Mouse (Mus musculus) MEL-GATA-1-ER (cell line): Measurements from ENCODE around the gene Mboat1.

Experiments used
- DNase-seq: peaks from one replicate; pipeline ENCODE4 v3.0.0-alpha.2; 2012; ENCODE audit warnings: low read depth; ENCODE audit errors: extremely low read depth

Mboat1 gene

GRCm38 (mm10) chr13:30185549-30185948, 49.3 kb downstream of the Mboat1 start:
- no peak for DNase-seq

DNA sequence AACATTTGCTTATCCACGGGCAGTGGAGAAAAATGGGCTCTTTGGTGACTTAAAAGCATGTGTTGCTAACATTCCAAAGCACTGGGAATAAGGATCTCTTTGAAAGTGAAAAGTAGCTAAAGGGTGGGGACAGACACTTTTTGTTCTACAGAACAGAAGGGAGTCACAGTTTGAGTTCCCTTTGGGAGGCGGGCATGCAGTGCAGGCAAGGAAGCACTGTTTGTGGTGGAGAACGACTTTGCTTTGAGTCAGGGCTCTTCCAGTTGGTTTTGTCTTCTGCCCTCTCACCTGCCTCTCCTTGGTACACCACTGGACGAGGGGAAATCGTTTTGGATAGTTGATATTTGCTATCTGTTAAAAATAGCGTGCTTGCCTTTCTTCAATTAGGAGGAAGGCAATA, 49.7 kb downstream of the Mboat1 start:
- DNase-seq, result no peak

GRCm38 (mm10) chr13:30186456-30186855, 50.2 kb downstream of the Mboat1 start:
- no peak for DNase-seq

GRCm38 (mm10) chr13:30192031-30192716, 55.9 kb downstream of the Mboat1 start:
- DNase-seq, result no peak

DNA sequence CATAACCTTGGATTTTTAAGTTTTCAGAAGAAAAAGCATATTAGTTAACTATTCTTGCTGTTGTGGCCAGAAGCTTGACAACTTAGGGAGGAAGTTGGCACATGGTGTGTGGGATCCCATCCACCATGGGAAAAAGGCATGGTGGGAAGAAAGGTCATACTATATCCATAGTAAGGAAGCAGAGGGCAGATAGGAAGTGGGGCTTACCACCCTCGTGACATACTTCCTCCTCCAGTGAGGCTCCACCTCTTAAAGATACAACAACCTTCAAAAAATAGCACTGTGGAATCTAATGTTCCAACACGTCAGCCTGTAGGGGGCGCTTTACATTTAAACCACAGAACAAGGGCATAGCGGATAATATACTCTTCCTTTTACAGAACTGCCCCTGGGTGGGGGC, 57.1 kb downstream of the Mboat1 start:
- no peak for DNase-seq

- no peak for DNase-seq
Observed at GRCm38 (mm10) chr13:30194834-30195233, 58.5 kb downstream of the Mboat1 start.

- DNase-seq, result no peak
Observed at GRCm38 (mm10) chr13:30196661-30197060, 60.4 kb downstream of the Mboat1 start.

GRCm38 (mm10) chr13:30198101-30198570, 61.8 kb downstream of the Mboat1 start:
- DNase-seq, result peak; percentile 80

DNA sequence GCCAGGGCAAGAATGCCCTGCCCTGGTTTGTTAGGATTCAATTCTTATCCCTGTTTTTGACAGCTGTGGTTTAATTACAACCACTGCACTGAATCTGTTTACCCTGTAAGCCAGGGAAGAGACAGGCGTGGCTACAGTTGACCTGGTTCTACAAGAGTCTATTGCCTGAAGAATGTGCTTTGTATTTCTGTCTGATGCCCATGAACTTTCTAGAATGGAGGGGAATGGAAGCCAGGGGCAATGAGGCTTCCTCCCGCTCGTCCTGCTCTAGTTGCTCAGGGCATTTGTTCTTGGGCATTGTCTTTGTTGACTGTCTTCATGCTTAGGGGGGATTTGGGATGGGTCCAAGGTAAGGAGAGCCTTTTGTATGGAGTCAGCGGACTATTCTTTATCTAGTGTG, 63.5 kb downstream of the Mboat1 start:
- DNase-seq, result no peak

- DNase-seq, result no peak
Observed at GRCm38 (mm10) chr13:30200737-30201136, 64.4 kb downstream of the Mboat1 start.

GRCm38 (mm10) chr13:30203018-30203417, 66.7 kb downstream of the Mboat1 start:
- DNase-seq, result no peak

- no peak for DNase-seq
Observed at GRCm38 (mm10) chr13:30208176-30208575, 71.9 kb downstream of the Mboat1 start.

- no peak for DNase-seq
Observed at GRCm38 (mm10) chr13:30213276-30213675, 77.0 kb downstream of the Mboat1 start.

GRCm38 (mm10) chr13:30217588-30218371, 81.5 kb downstream of the Mboat1 start:
- DNase-seq, result no peak

- no peak for DNase-seq
Observed at GRCm38 (mm10) chr13:30219597-30219996, 83.3 kb downstream of the Mboat1 start.

- no peak for DNase-seq
Observed at GRCm38 (mm10) chr13:30221316-30221715, 85.0 kb downstream of the Mboat1 start.

DNA sequence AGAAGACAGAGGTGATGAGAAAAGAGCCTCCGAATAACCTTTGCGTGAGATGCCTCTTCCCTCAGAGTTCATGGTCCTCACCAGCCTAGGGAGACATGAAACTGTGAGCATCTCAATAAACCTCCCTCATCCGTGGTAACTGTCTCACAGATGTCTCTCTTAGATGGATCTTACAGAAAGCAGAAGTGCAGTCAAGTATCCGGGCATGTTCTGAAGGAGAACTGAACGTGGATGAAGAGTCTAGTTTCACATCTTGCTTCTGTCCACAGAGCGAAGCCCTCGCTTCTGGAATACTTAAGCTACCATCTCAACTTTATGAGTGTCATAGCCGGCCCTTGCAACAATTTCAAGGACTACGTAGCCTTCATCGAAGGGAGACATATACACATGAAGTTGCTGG, 87.8 kb downstream of the Mboat1 start:
- DNase-seq, result no peak

- no peak for DNase-seq
Observed at GRCm38 (mm10) chr13:30224659-30225058, 88.4 kb downstream of the Mboat1 start.

GRCm38 (mm10) chr13:30228762-30229161, 92.5 kb downstream of the Mboat1 start:
- no peak for DNase-seq

DNA sequence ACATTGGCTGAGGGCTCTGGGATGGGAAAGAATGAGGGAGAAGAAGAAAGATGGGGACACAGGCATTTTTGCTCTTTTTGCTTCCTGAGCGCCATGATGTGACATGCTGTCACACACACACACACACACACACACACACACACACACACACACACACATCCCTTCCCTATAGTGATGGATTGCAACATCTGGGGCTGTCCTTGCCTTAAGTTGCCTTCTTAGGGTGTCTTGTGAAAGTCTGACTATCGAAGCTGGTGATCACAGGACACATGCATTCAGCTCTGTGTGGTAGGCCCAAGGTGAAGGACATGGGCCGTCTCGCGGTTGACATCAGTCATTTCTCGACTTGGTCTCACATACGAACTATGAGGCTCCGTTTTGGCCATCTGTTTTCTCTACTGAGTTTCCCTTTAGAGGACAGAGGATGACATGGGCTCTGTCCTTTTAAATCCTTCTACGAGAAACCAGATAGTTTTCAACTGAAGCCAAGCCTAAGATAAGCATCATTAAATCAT, 93.4 kb downstream of the Mboat1 start:
- no peak for DNase-seq

- no peak for DNase-seq
Observed at GRCm38 (mm10) chr13:30235056-30235750, 98.9 kb downstream of the Mboat1 start.

- DNase-seq, result no peak
Observed at GRCm38 (mm10) chr13:30239396-30239795, 103.1 kb downstream of the Mboat1 start.
